Mouse (Mus musculus) heart, embryonic 16.5 days (tissue): ENCODE results near the gene Gm38394. TPM values are rescaled to one million over a fixed set of nuclear protein-coding genes. Genes with fewer than 3 reads are reported as not detected.

Experiments
- polyA plus RNA-seq: library from polyadenylated mRNA; unstranded; fragments of >200 nt; fragmentation: Nextera tagmentation; extraction: Ambion mirVana; gene quantifications from 2 replicates; pipeline ENCODE4 v1.2.1, GENCODE M21; 2015

Gm38394 gene
- polyA plus RNA-seq, 1 experiment from 2014 or later, result 3.5 TPM

Other genes with a start within 250 kb of the Gm38394 start
- 4.3 and 5.8 TPM in 2 replicates for gene Sox13, start 236.9 kb downstream of the Gm38394 start, polyA plus RNA-seq
- gene Snrpe, start 51.0 kb downstream of the Gm38394 start, polyA plus RNA-seq, result 356 and 367 TPM in 2 replicates
- gene Zbed6, start 433 bp downstream of the Gm38394 start, polyA plus RNA-seq, result not detected in 2 replicates
- gene Lax1, start 28.8 kb upstream of the Gm38394 start, polyA plus RNA-seq, result 1.2 and 3.2 TPM in 2 replicates
- gene Atp2b4, start 139.7 kb upstream of the Gm38394 start, polyA plus RNA-seq, result 10.3 and 11.0 TPM in 2 replicates
- 0.28 and 0.36 TPM in 2 replicates for gene Optc, start 246.7 kb upstream of the Gm38394 start, polyA plus RNA-seq